Mouse (Mus musculus): ENCODE measurements at regions not wholly inside any gene's neighbourhood (a gene's known extent, or its start where the extent isn't known, plus 50 kb on each side); places are given as distances from the start of the nearest gene placed in this dataset.

DNA sequence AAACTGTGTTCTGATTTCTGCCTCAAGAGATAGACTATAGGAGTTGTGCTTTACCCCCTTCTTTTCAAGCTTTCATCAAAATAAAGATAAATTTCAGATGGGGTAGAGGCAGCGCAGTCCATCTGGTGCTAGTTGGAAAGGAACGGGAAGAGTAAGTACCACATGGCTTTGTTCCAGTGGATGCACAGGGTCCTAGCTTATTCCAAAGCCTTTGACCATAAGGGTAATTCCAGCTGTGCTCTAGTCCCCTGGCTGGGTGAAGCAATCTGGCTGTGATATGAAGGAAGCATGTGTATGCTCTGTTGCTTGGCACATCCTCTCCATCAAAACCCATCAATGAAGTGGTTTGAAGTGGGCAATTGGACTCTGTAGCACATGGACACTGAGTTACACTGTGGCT, 155.6 kb downstream of the 1190002N15Rik start:
- no peak for DNase-seq (ENCODE audit: low spot score in 2 of 2)

DNA sequence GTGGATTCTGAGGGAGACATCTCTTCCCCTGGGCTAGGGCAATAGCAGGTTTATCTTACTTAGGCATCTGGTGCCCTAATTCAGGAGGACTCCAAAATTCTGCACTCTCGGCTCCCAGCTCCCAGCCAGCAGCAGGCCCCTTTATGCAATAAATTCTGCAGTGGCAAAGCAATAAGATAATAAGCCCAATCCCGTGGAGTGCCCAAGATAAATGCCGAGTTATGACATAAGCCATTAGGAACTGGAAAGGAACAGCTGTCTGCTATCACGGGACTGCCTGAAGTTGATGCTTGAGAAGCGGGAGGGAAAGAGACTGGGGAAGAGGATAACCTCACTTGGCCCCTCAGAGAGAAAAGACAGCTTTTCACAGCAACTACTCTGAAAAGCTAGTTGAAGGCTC, 159.0 kb downstream of the 1190002N15Rik start:
- DNase-seq (ENCODE audit: low spot score in 2 of 2), result no peak

DNA sequence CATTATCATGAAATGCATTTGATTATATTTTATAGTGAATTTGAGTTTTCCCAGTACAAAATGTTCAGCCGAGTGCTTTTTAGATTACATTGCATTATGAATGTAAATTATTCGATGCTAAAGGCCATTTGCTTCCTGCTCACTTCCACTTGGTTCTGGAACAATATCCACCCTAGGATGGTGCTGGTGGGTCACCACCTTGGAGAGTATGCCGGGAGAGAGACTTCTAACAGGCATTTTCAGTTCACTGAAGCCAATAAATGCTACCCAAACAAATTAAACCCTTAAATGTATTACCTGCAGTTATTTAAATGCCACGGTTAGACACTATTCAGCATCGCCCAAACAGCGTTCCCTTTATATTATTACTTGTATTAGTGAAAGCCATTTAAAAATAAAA, 159.6 kb downstream of the 1190002N15Rik start:
- DNase-seq (ENCODE audit: low spot score in 2 of 2), result no peak

DNA sequence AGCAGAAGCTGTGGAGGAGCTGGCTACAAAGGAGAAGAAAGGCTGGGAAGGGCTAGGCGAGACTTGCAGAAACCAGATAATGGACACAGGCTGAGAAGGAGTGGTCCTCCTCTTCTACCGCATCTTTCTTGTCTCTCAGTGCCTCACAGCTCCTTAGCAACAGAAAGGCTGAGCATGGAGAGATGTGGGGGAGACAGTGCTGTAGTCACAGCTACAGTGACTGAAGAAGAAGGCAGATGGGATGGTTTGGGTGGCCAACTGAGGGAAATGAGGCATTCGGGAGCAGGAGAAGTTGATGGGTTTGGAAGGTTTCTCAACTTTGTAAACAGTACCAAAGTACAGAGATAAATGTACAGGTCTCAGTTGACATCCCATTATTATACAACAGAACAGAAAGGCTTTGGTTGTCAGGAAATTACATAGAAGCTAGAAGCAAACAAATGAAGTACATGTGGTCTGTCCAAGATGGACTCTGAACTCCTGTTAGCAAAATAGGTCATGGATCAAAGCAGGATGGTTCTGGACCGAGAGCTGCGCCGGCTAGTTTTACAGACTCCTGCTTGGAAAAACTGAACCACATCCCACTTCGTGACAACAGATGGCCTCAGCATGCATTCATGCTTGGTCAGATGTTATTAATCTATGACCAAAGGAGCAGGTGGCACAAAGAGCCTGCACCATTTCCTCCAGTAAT, 160.4 kb downstream of the 1190002N15Rik start:
- no peak for DNase-seq (ENCODE audit: low spot score in 2 of 2)

DNA sequence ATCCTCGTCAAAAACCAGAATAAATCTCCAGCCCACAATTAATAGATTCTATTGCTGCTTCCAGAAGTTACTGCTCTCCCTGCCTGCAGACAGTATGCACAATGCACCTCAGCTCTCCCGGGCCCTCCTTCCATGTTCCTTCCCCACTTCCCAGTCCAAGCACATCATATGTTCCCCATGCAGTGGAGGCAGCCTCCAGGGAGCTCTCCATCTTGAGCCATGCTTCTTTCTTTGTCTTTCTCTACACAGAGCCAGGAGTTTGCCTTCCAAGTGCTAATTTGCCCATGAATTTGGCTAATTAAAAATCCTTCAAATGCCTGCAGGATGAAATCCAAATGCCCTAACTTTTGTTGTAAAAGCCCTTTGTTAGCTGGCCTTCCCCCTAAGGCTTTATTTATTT, 166.9 kb downstream of the 1190002N15Rik start:
- no peak for DNase-seq (ENCODE audit: low spot score in 2 of 2)

DNA sequence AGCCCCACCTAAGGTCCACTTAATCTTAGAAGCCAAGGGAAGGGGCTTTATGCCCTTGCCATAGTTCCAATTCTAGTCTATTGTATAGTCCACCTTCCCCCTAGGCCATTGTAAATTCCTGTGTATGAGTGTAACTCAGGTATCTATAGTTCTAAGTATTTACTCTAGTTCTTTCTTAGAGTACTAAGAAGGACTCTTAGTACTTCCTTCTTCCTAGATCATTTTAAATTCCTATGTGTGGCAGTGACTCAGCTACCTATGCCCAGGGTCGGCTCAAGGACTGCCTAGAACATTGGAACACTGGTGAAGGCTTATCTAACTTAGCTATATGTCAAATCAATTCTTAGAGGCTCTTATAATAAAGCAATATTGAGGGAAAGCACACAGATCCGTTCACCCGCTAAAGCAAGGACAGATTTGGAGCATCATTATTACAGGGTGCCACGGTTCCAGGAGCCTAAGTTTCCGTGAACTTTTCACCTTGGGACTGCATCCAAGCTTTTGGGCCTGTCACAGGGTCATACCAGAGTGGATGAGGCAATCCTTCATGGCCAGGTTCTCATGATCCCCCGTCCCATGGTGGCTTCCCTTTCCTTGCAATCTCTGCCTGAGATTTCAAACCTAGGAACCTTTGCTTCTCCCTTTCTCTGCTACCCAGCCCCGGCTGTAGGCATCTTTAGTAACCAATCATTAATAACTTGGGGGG, 169.5 kb downstream of the 1190002N15Rik start:
- DNase-seq (ENCODE audit: low spot score in 2 of 2), result no peak

DNA sequence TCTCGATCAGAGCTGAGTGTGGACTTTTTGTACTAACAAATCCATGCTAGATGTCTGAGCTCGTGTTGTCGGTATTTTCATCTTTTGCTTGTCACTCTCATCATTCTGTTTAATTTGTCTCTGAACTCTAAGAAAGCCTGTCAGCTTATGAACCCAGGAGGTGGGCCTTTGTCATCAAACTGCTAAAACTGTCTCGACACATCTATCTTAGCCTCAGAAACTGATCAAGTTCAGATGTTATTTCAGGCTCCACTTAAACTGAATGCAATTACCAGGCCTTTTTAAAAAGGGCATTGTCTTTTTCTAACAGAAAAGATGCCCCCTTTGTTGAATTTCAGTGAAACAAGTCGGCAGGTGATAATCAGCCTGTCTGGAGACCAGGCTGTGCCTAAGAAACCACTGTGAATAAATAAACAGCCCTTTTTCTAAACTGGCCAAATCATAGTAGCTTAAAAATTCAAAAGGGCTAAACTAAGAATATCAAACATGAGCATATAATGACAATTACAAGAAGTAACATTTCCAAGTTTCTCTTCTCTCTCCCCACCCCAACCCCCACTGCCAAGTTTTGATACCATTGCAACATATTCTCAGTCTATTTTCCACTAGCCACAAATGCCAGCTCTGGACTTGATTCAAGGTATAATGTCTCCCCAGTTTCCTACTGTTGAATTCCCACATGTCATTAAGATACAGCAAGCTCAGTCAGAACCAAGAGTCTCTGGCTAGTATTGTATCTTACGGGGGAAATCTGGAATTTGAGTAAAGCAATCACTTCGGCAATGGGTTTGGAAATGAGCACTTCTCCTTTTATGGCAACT, 175.8 kb downstream of the 1190002N15Rik start:
- DNase-seq (ENCODE audit: low spot score in 2 of 2), result no peak

DNA sequence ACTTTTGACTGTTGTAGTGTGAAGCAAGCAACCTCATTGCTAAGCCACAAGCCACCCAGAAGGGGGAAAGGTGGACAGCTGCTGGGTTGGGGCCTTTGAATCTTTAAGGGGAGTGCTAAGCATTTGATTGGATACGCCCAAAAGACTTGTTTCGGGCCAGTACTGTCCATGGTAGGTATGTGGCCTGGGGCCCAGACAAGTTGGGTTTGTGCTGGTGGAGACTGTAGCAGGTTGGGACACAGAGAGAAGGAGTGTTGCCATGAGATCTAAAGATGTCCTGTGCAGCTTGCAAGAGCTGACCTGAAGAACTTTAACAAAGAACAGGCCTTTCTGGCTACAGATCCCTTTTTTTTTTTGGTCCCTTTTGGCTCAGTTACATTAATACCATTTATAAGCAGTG, 176.9 kb downstream of the 1190002N15Rik start:
- no peak for DNase-seq (ENCODE audit: low spot score in 2 of 2)

DNA sequence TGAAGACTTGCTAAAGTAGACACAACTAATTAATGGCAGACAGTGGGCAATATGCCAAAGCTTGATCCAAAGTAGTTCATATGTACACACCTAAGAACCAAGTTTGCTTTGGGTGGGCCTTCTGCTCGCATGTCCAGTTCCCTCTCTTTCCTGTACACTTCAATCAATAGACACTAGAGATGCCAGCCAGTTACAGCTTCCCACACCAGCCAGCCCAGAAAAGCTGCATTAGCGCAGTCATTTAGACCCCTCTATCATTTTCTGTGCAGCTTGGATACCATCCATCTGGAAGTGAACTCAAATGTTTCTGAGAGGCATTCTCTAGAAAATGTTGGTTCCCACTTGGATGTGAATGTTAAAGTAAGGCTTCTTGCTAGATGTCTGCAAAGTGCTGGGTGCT, 179.7 kb downstream of the 1190002N15Rik start:
- no peak for DNase-seq (ENCODE audit: low spot score in 2 of 2)

DNA sequence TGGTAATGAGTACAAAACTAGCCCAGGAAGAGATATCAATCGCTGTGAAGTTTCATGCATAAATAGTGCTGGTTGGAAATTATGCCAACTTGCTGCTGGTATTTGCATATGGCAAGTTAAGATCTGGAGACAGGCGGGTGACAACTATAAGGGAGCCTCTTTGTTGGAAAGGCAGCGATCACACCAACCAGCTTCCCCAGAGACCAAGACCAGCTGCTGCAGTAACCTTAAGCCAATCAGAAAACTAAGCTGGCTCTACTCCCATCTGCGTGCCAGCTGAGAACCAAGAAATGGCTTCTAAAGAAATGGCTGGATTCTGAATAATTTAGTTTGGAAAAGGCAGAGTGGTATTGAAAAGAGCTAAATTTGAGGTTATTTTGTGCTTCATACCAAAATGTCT, 195.9 kb downstream of the 1190002N15Rik start:
- no peak for DNase-seq (ENCODE audit: low spot score in 2 of 2)

DNA sequence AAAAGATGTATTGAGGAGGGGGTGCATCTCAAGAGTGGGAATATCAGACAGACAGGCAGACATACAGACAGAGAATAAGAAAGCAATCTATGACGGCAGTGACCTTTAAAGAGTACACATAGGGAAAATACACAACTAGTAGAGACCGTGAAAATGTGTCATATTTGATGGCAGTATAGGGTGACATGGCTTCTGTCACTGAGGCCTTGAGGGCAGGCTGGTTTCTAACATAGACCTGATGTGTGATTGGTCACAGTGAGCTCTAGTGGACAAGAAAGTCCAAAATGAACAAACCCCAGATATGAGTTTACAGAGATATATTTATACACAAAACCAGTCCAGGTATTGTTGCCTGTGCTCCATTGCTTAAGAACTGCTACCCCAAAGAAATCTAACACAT, 196.3 kb downstream of the 1190002N15Rik start:
- no peak for DNase-seq (ENCODE audit: low spot score in 2 of 2)

DNA sequence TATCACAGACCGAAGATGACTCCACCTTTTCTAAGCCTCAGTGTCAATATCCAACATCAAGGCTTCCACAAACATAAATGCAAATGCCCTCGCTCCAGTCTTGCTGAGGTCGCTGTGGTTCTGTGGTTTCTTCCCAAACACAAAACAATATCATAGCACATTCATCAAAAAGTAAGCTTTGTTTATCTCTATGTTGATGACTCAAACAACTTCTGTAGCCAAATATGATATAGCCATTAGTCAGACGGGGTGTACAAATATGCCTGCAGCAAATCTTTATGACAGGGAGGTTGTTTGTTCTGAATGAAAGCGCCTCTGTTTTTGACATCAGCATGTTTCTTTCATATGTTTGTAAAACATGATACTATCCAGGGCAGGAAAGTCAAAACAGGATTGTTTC, 204.4 kb downstream of the 1190002N15Rik start:
- DNase-seq (ENCODE audit: low spot score in 2 of 2), result no peak

DNA sequence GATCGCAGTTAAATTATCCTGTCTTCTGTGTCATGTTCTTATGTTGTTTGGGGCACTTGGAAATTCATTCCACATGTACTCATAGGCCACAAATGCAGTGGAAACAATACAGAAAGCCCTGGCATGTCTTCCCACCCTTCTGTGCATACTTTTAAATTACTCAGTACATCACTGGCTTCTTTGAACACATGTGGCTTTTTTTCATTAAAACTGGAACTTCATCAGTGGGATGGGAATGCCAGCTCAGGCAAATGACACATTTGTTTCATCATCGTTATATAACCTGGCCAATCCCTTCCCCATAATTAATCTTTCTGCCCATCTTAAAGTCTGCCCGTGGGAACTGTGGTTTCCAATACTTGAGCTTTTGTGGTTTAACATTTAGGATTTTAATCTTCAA, 214.9 kb downstream of the 1190002N15Rik start:
- DNase-seq (ENCODE audit: low spot score in 2 of 2), result no peak

DNA sequence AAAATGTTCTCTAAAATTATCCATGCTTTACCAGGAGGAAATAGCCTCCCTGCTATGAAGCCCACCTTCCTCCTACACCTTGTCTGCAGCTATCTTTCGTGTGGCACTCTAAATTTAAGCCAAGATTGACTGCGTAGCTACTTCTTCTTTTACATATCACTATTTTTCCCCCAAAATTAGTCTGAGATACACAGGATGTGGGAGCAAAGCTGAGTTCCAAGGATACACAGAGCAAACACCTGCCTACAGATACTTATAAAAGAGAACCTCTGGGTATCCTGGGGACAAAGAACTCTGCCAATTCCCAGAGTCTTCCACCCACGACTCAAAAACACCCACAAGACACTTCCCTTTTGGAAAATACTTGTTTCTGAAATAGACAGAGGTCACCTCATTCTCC, 235.3 kb downstream of the 1190002N15Rik start:
- no peak for DNase-seq (ENCODE audit: low spot score in 2 of 2)

DNA sequence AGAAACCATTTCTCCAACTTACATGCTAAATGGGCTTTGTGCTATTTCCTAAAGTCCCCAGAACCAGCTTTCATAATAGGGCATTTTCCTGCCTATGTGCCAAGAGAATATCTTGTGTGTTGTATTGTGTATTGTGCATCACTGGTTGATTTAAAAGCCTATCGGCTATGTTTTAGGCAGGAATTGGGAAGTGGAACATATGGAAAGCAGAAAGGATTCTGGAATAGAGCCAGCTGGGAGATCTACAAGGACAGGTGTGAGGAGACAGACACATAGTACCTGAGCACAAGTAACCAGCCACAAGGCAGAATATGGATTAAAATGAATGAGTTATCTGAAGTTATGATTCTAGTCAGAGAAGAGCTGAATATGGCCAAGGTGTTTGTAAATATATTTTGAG, 236.0 kb downstream of the 1190002N15Rik start:
- no peak for DNase-seq (ENCODE audit: low spot score in 2 of 2)

DNA sequence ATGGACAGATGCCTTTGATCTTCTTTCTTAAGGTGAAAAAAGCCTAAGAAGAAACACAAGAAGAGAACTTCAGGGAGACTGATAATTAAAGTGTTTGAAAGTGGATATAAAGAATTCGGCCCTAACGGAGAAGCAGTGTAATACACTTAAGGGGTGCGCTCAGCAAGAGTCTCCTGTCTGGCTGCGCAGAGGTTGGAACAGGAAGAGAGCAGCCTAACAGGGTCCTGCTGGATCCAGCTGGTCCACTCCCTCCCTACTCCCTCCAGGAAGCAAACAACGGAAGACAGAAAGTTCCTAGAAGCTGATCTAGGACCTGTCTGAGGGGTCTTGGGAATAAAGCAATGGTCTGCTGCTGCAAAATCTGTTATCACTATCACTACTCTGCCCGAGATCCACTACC, 242.4 kb downstream of the 1190002N15Rik start:
- no peak for DNase-seq (ENCODE audit: low spot score in 2 of 2)

DNA sequence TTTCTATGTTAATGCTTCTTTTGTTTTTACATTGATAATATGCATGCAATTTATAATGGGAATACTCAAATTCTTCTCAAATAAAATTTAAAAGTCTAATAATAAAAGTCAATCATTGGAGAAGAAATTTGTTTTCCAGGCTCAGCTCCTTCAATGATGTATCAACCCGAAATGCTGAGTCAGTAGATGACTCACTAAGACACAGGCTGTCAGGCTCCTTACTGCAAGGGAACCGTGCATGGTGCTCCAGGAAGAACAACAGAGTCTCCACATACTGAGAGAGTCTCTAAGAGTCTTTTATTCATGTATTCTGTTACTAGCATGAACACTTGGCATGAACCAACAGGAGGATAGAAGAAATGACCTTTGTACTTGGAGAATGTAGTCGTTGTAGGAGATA, 245.7 kb downstream of the 1190002N15Rik start:
- DNase-seq (ENCODE audit: low spot score in 2 of 2), result no peak

DNA sequence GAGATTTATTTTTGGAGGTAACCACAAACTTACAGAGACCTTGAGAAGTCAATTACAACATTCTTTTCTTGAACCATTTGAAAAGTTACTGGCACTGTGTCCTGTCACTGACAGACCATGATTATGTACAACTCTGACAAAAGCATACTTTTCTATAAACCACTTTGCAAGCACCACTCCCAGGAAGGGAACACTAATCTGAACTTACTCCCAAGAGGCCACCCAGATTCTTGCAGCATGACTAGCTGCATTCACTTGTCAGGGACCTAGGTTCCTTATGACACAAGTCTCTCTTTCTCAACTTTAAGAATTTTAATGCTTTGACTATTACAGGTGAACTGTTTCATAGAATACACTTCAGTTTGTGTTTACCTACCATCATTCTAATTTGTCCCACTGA, 248.3 kb downstream of the 1190002N15Rik start:
- DNase-seq (ENCODE audit: low spot score in 2 of 2), result no peak

DNA sequence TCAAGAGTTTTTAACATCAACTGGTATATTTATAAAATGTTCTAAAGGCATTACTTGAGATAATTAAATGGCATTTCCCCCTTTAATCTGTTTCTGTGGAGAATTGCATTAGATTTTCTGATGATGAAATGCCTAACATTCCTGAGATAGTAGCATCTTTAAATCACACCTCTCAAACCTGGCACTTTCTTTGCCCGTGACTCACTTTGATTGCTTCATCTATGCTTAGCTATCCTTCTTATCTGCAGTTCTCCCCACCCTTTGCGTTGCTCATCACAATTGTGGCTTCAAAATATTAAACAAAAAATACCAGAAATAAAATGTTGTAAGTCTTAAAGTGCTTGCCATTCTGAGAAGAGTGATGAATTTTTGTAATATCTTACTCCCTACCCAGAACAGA, 250.3 kb downstream of the 1190002N15Rik start:
- peak in 1 of 2 experiments; percentile 4 for DNase-seq (ENCODE audit: low spot score in 2 of 2)

DNA sequence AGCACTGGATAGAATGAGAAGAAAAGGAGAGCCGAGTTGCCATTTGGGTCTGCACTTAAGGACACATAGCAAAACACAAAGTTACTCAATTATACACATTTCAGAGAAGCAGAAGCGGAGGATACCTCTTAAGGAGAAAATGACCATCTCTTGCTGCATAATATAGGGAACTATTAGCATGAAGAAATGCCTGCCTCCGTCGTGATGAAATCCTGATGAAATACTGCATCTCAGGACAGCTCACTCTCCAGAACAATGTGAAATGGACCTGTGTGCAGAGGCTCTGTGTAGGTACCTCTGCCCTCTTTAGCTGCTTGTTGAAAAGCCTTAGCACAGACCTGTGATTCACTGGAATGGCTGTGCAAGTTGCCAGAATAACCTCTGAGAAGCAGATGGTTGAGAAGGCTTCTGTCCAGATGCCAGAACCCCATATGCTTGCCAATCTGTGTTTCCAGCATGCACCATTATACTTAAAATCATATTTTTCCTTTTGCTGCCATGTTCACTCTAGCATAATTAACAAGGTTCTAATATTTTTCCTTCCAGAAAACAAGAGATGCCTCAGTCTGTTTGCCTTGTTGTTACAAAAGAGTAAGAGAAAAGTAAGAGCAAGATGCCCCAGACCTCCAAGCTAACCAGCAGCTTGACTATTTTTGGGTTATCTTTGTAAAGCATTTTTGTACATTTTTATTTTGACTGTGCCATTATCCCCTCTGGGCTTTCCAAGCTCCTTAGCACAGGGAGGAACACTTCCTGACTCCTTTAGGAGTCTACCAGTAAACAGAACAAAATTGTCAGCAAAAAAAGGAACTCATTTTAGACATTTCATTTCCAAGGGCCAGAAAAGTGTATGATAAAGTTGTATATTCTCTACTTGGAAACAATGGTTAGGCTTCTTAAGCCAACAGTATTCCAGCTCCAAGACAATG, 259.0 kb downstream of the 1190002N15Rik start:
- no peak for DNase-seq (ENCODE audit: low spot score in 2 of 2)

DNA sequence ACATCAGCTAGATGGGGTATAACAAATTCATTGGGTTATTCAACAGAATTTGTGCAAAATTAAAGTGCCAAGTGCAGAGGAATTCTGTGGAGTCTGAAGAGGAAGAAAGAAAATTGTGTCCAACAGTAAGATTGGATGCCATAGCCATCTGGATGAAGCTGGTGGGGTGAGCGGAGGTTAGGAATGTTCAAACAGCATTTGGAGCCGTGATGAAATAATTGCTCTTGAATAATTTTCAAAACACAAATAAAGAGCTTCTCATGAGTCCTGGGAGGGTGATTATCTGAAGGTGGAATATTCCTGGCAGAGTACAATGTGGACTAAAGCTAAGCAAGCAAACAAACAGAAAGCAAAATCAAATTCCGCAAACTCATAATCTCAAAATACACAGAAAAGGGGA, 260.8 kb downstream of the 1190002N15Rik start:
- no peak for DNase-seq (ENCODE audit: low spot score in 2 of 2)

DNA sequence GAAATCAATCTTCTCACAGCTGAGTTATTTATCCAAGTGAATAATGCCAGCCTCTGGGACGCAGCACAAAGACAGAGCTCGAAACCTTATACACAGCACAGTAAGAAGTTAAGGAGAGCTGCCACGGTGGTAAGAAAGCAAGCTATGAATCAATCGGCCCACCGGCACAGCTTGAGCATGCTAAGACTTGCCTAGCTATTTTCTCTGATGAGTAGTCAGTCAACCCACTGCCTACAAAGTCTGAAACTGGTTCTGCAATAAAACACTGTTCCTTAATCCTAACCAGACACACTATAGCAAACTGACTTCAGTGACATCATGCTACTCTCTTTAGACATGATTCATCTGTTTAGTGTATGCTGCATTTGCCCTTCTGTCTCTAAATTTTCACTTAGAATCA, 268.7 kb downstream of the 1190002N15Rik start:
- DNase-seq (ENCODE audit: low spot score in 2 of 2), result no peak
